Mouse (Mus musculus) adrenal gland, postnatal 0 days (tissue): Measurements from ENCODE around the gene Hypm. TPM values are rescaled to one million over a fixed set of nuclear protein-coding genes. Genes with fewer than 3 reads are reported as not detected.

ENCODE experiments used
- polyA plus RNA-seq: library from polyadenylated mRNA; unstranded; fragments of >200 nt; fragmentation: Nextera tagmentation; extraction: Ambion mirVana; gene quantifications from 2 replicates; pipeline ENCODE4 v1.2.1, GENCODE M21; 2015

Hypm gene
- polyA plus RNA-seq, result not detected in 2 replicates

GRCm38 (mm10) chrX:9846628-9847027 lies at the start of gene Hypm:
Gene Hypm, plus strand, starts transcription at chrX:9846928.

DNA sequence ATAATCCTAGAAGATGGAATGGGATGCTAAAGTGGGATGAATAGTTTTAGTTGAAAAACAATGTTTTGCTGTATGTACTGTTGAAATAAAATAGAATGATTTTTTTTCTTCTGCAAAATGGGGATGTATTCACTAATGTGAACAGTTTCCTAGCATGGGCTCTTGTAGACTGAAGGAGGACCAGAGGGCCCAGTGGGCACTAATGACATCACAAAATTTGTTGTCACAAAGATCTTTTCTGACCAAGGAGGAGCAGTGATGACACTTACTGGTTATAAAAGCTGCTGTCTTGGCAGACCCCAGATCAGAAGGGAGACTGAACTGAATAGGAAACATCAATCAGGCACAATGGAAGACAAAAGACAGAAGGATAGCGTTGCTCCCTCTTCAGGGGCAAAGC lies 2.7 kb downstream of the Hypm start, which contains the start of gene H2al3:
H2al3 (plus strand) TSS at position 301 of the 400 bp plus-strand sequence.

GRCm38 (mm10) chrX:9885322-9885721 lies 38.6 kb downstream of the Hypm start, which contains the start of gene Sytl5:
Gene Sytl5, plus strand, starts transcription at chrX:9885622.

Other genes with a start within 250 kb of the Hypm start
- 136 and 146 TPM in 2 replicates for gene Dynlt3, start 183.9 kb upstream of the Hypm start, polyA plus RNA-seq
- not detected in 2 replicates for gene H2al3, start 2.8 kb downstream of the Hypm start, polyA plus RNA-seq
- gene Sytl5, start 38.7 kb downstream of the Hypm start, polyA plus RNA-seq, result 0.30 and 0.76 TPM in 2 replicates